Mouse (Mus musculus): ENCODE data around the gene Frzb.

GRCm38 (mm10) chr2:80441386-80441785 lies 6.0 kb downstream of the Frzb start:
- TF ChIP-seq CTCF (IDR thresholded peaks at IDR 0.05; ENCODE audit: low read depth), result no peak
- TF ChIP-seq EP300 (IDR thresholded peaks at IDR 0.05; ENCODE audit: low read depth), result no peak

Measured in liver, embryonic 14.5 days (tissue).